Mouse (Mus musculus) heart, adult 2 months (tissue): ENCODE measurements around the gene Mrpl42. TPM values are rescaled to one million over a fixed set of nuclear protein-coding genes. Genes with fewer than 3 reads are reported as not detected.

Experiments used
- DNase-seq, 2 experiments: peaks; one replicate each; pipeline ENCODE4 v3.0.0; 2021
- H3K27ac ChIP-seq: fragments of 200-600 bp; 2 replicates; pipeline ENCODE4 v1.8.1; 2022
- H3K27me3 ChIP-seq: fragments of 200-500 bp; 2 replicates; pipeline ENCODE4 v1.6.1; 2012; ENCODE audit warnings: mild to moderate bottlenecking, low read length, inconsistent platforms, mixed read lengths; ENCODE audit not compliant: control insufficient read depth, insufficient read depth
- H3K36me3 ChIP-seq: fragments of 200-500 bp; 2 replicates; pipeline ENCODE4 v1.6.1; 2012; ENCODE audit warnings: low read length, inconsistent platforms; ENCODE audit not compliant: control insufficient read depth, insufficient read depth
- H3K4me1 ChIP-seq: fragments of 200-500 bp; 2 replicates; pipeline ENCODE4 v1.6.1; 2011; ENCODE audit warnings: low read length; ENCODE audit not compliant: control insufficient read depth, insufficient read depth
- H3K4me3 ChIP-seq: fragments of 200-600 bp; 2 replicates; pipeline ENCODE4 v1.8.1; 2022
- H3K79me2 ChIP-seq: fragments of 200-500 bp; replicated peaks from 2 replicates; pipeline ENCODE4 v1.6.1; 2012; ENCODE audit warnings: mild to moderate bottlenecking, inconsistent platforms, low read length, moderate library complexity, mixed read lengths; ENCODE audit not compliant: control insufficient read depth, insufficient read depth
- H3K9ac ChIP-seq: fragments of 200-500 bp; 2 replicates; pipeline ENCODE4 v1.6.1; 2012; ENCODE audit warnings: low read depth, mild to moderate bottlenecking, control low read depth, inconsistent platforms, low read length, mixed read lengths
- CTCF ChIP-seq: fragments of 200-600 bp; IDR thresholded peaks from 2 replicates; pipeline ENCODE4 v1.8.1; 2022; ENCODE audit warnings: antibody characterized with exemption, mild to moderate bottlenecking, moderate library complexity
- EP300 ChIP-seq: fragments of 200-500 bp; IDR thresholded peaks from 2 replicates; pipeline ENCODE4 v1.6.1; 2011; ENCODE audit warnings: low read depth, low read length, control low read depth; ENCODE audit not compliant: insufficient read depth
- POLR2A ChIP-seq: fragments of 200-500 bp; IDR thresholded peaks from 2 replicates; pipeline ENCODE4 v1.6.1; 2011; ENCODE audit warnings: mild to moderate bottlenecking, low read depth, low read length, control low read depth; ENCODE audit not compliant: insufficient read depth
- WGBS: fragments of 180-500 bp; shearing (Covaris S2); methylation state at CpG from one replicate; pipeline ENCODE4 v1.1.7; 2018; 5-methylcytosine and 5-hydroxymethylcytosine counted together
- intact Hi-C: fragments of 180-260 bp; cut with DNase I; formaldehyde crosslinking; loops from one replicate; pipeline ENCODE4 v1.15.1; 2025
- polyA plus RNA-seq: library from polyadenylated mRNA; depleted of rRNA; stranded (reverse); fragments of >200 nt; gene quantifications from 2 replicates; pipeline ENCODE4 v1.2.3, GENCODE M21; 2012
- total RNA-seq, 2 experiments: library from RNA; stranded (reverse); gene quantifications; 2 replicates each; pipeline ENCODE4 v1.2.3; 2021

The Mrpl42 gene
- total and polyA plus RNA-seq, 3 experiments, result 426 to 684 (median 448) TPM

DNA sequence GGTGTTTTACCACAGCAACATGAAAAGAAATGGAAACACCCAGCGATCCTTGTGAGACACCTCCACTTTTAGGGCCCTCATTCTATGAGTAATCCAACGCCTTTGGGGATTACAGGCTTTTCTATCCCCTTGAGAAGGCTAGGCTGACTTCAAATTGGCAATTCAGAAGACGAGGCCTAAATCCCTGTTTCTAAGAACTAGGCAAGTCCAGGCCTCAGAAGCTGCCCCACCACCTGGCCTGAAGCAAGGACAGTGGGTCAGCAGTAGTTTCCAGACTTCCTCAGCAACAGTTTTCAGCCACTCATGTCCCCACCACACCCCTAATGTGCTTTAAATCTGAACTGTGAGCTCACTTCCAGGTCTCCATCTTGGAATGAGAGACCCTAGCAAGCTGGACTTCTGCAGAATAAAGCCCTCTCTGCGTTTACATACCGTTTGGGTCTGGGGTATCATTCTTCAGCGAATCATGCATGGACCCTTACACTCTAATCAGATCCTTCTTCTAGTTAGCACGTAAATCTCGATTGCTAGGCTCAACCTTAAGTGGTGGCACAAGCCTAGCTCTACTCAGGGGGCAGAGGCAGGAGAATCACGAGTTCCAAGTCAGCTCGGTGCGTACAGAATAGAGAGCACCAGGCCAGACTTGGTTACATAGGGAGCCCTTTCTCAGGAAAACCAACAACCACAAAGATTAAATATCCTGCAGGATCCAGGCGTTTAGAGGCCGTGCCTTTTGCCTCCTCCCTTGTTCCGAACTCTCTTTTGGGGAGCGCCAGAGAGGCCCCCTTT lies 12.2 kb upstream of the Mrpl42 start:
- H3K27me3 ChIP-seq, result no peaks in the 10 kb centered on the region
- no peak for DNase-seq
- H3K9ac ChIP-seq, result peak overlapping the region; percentile 3; the same call in 1 of the 2 replicates
- H3K4me3 ChIP-seq, result peak overlapping the region; percentile 86
- H3K4me1 ChIP-seq, result peaks cover 9% of the 10 kb centered on the region
- 35% methylated on average over 15 of the region's 15 CpGs for WGBS
- H3K36me3 ChIP-seq, result peaks cover 6% of the 10 kb centered on the region
- intact Hi-C loops, result loop anchor here (2.0 kb wide), 1 partner anchor 13 kb away; the partner anchor contains the start of gene Mrpl42
- TF ChIP-seq EP300 (no peak), POLR2A (no peak), CTCF (no peak)
- H3K79me2 ChIP-seq, result no peaks in the 10 kb centered on the region; the same call in 1 of the 2 replicates
- H3K27ac ChIP-seq, result peak overlapping the region; percentile 93

DNA sequence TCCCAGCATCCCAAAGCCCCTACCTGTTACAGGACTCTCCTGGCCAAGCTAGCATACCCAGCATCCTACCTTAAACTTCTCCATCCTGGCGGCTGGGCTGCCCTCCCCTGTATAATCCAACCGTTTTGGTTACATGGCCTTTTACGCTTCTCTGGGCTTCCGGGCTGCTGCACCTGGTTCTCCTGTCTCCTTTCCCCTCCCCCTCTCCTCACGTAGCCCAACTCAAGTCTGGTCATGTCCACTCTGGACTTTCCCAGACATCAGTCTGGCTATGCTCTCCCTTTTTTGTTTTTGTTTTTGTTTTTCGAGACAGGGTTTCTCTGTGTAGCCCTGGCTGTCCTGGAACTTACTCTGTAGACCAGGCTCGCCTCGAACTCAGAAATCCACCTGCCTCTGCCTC lies 10.9 kb upstream of the Mrpl42 start:
- no peak for TF ChIP-seq CTCF
- TF ChIP-seq EP300, result no peak
- TF ChIP-seq POLR2A, result no peak
- no peak for DNase-seq
- Histone ChIP-seq H3K36me3 (peaks cover 6% of the 10 kb centered on the region), H3K27ac (no peak overlapping the region), H3K9ac (no peak overlapping the region), H3K4me3 (no peak overlapping the region), H3K27me3 (no peaks in the 10 kb centered on the region), H3K4me1 (peaks cover 13% of the 10 kb centered on the region), H3K79me2 (no peaks in the 10 kb centered on the region)
- intact Hi-C loops, result no loop called here
- 87% methylated on average over 8 of the region's 8 CpGs for WGBS

- Histone ChIP-seq H3K36me3 (no peaks in the 10 kb centered on the region), H3K27me3 (no peaks in the 10 kb centered on the region), H3K79me2 (no peaks in the 10 kb centered on the region), H3K4me1 (peaks cover 11% of the 10 kb centered on the region), H3K4me3 (no peak overlapping the region), H3K27ac (peak overlapping the region; percentile 13; the same call in 1 of the 2 replicates), H3K9ac (no peak overlapping the region)
- WGBS, result 80% methylated on average over 3 of the region's 3 CpGs
- DNase-seq, result no peak
- intact Hi-C loops, result no loop called here
- TF ChIP-seq CTCF (no peak), POLR2A (no peak), EP300 (no peak)
These were observed 7.5 kb upstream of the Mrpl42 start for GRCm38 (mm10) chr10:95509263-95509662.

GRCm38 (mm10) chr10:95508793-95509192 lies 7.1 kb upstream of the Mrpl42 start:
- intact Hi-C loops, result no loop called here
- Histone ChIP-seq H3K36me3 (no peaks in the 10 kb centered on the region), H3K4me1 (peaks cover 8% of the 10 kb centered on the region), H3K27me3 (no peaks in the 10 kb centered on the region), H3K27ac (peak overlapping the region; percentile 13), H3K9ac (no peak overlapping the region), H3K4me3 (no peak overlapping the region), H3K79me2 (no peaks in the 10 kb centered on the region)
- DNase-seq, result no peak
- TF ChIP-seq POLR2A (no peak), CTCF (no peak), EP300 (no peak)
- 38% methylated on average over 6 of the region's 6 CpGs for WGBS

DNA sequence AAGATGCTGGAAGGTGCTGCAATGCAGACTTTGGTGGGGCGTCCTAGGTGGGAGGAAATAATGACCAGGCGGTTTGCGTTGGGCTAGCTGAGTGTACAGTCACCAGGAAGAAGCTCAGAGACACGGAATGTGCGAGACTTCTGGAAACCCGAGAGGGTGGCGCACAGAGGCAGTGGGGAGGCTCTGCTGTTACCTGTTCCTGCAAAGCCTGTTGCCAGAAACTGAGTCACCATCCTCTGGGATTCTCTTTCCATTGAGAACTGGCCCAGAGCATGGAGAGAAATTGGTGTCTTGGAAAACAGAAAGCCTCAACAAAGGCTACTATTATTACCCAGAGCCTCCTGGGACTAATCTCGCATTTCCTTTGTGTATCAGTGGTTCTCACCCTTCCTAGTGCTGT lies 6.4 kb upstream of the Mrpl42 start:
- Histone ChIP-seq H3K27me3 (no peaks in the 10 kb centered on the region), H3K4me3 (no peak overlapping the region), H3K9ac (peak overlapping the region; percentile 15; the same call in 1 of the 2 replicates), H3K79me2 (no peaks in the 10 kb centered on the region), H3K36me3 (no peaks in the 10 kb centered on the region), H3K4me1 (peaks cover 8% of the 10 kb centered on the region), H3K27ac (peak overlapping the region; percentile 10)
- 35% methylated on average over 8 of the region's 8 CpGs for WGBS
- intact Hi-C loops, result no loop called here
- TF ChIP-seq EP300, result no peak
- no peak for TF ChIP-seq POLR2A
- no peak for TF ChIP-seq CTCF
- no peak for DNase-seq

DNA sequence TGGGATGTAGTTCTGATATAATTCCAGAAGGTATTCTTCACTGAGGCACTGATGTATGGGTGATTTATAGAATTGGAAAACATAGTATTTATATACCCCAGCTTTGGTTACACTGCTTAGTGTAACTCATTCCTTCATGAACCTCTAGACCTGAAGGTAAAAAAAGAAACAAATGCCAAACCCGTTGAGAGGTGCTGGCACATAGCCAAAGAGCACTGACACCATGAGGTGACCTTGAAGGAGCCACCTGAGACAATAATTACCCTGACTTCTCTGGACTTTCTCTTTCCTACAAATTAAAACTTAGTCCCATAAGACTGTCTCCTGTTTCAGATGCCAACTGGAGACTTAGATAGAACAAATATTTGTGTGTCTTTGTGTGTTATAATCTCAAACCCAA lies 2.6 kb upstream of the Mrpl42 start:
- no peak overlapping the region for H3K9ac ChIP-seq
- H3K4me1 ChIP-seq, result peaks cover 8% of the 10 kb centered on the region
- H3K79me2 ChIP-seq, result no peaks in the 10 kb centered on the region
- H3K4me3 ChIP-seq, result no peak overlapping the region
- no peak overlapping the region for H3K27ac ChIP-seq
- H3K36me3 ChIP-seq, result peaks cover 2% of the 10 kb centered on the region; the same call in 1 of the 2 replicates
- WGBS, result 9% methylated on average over 1 of the region's 1 CpGs
- no peaks in the 10 kb centered on the region for H3K27me3 ChIP-seq
- no peak for DNase-seq
- TF ChIP-seq POLR2A, result no peak
- intact Hi-C loops, result loop anchor here (5.0 kb wide), 2 partner anchors 43 to 433 kb away; no protein-coding TSS in a partner anchor
